Mouse (Mus musculus) mesoderm, embryonic 11.5 days (tissue): ENCODE data around the gene C1qtnf6.

ENCODE experiments used
- DNase-seq: peaks from one replicate; pipeline ENCODE4 v3.0.0-alpha.2; 2012; ENCODE audit warnings: low read depth, low spot score

C1qtnf6 gene

DNA sequence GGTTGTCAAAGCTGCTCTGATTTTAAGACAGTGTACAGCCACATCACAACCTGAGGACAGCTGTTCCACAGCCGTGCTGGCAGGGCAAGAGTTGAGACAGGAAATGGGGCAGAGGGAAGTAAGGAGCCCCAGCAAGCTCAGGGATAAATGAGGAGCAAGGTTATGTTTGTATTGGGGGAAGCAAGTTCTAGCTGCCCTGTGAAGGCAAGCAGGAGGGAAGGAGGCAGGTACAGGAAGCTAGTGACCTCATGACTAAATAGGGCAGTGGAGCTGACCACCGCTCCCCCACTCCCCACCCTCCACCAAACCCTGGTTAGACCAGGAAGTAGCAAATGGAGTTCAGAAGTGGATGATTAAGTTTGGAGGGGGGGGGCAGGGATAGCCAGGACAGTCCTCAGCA, 50.2 kb downstream of the C1qtnf6 start:
- no peak for DNase-seq

DNA sequence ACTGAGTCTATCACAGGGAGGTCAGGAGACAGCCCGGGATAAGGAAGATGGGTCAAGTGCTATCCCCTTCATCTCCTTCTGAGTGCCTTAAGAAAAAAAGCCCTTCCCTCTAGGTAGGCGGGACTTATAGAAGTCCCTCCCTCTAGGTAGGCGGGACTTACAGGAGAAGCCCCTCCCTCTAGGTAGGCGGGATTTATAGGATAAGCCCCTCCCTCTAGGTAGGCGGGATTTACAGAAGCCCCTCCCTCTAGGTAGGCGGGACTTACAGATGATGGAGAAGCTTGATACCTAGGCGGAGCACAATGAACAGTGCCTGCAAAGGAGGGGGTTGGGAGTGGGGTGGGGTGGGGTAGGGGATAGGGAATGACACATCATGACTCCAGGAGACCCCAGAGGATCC, 51.1 kb downstream of the C1qtnf6 start:
- no peak for DNase-seq

- no peak for DNase-seq
These were observed 51.7 kb downstream of the C1qtnf6 start for GRCm38 (mm10) chr15:78479470-78479869.

GRCm38 (mm10) chr15:78478073-78478472, 53.1 kb downstream of the C1qtnf6 start:
- no peak for DNase-seq

DNA sequence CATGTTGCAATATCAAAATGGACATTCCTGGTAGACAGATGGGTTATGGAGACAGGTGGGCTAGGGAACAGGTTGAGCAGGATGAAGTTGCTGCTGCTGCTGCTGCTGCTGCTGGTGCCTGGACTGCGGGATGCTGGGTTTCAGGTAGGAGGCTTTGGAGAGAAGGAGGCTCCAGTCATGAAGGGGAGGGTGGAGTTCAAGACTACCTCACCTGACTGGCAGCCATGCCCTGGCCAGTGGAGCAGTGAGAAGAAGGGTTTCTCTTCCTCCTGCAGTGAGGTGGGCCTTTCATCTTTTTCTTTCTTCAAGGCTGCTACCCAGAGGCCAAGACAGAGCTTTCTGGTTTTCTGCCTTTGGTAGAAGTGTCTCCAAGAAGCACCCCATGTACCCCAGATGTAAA, 54.3 kb downstream of the C1qtnf6 start:
- DNase-seq, result no peak

GRCm38 (mm10) chr15:78475604-78476031, 55.6 kb downstream of the C1qtnf6 start:
- DNase-seq, result no peak

DNA sequence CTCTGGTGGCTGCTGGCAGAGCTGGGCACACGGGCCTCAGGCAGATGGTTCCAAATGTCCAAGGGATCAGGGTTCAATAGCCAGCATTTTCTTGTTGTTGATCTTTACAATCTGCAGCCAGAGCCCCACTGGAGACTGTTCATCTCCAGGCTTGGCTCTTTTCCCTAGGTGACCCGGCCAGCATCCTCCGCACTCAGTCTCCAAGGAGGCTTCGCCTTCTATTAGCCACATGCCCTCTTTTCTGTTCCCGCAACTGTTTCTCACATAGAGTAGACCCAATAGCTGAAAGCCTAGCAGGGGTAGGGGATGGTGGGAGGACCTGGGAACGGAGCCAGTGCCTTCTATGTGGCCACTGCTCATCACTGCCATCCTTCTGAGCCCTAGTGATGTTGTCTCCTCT, 57.8 kb downstream of the C1qtnf6 start:
- no peak for DNase-seq
